Mouse (Mus musculus) ovary, postnatal 10 days (tissue): ENCODE measurements around the gene Dusp1.

Experiments
- DNase-seq: peaks from one replicate; pipeline ENCODE4 v3.0.0; 2022; ENCODE audit warnings: low spot score

The Dusp1 gene

GRCm38 (mm10) chr17:26584063-26584462 lies 22.1 kb upstream of the Dusp1 start:
- no peak for DNase-seq

GRCm38 (mm10) chr17:26583606-26584005 lies 21.7 kb upstream of the Dusp1 start:
- no peak for DNase-seq

DNA sequence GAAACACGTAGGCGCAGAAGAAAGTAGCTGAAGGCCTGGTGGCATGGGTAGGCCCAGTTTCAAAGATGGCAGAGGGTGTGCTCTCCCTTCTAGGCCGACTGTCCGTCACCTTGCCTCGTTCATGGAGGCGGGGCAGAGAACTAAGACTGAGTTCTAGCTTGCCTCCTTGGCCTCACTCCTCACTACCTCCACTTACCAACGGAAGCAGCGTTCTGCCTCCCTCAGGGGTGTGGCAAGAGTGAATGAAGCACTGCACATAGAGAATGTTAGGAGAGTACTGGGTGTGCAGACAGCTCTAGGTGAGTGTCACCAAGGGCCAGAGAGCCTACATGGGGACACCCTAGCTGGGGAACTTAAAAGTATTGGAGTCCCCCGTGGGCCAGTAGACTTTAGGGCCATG lies 21.1 kb upstream of the Dusp1 start:
- DNase-seq, result no peak

- DNase-seq, result no peak
These were observed 20.4 kb upstream of the Dusp1 start for GRCm38 (mm10) chr17:26582297-26582696.

DNA sequence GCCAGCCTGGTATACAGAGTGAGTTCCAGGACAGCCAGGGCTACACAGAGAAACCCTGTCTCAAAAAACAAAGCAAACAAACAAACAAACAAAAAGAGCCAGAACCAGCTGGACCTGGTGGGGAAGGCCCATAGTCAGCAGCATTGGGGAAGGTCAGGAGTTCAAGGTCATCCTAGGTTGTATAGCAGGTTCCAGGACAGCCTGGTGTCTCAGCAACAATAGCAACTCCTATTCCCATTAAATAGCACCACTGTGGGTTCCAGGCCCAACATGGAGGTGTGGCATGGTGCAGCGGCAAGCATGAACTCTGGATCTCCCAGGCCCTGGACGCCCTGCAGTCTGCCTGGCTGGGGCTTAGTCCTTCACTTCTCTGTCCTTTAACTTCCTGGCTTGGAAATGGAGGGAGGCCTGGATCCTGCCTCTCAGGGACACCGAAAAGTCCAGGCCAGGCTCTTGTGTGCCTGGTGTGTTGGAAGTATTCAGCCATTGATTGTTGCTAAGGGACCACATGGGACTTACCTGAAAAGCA lies 19.0 kb upstream of the Dusp1 start:
- DNase-seq, result no peak

DNA sequence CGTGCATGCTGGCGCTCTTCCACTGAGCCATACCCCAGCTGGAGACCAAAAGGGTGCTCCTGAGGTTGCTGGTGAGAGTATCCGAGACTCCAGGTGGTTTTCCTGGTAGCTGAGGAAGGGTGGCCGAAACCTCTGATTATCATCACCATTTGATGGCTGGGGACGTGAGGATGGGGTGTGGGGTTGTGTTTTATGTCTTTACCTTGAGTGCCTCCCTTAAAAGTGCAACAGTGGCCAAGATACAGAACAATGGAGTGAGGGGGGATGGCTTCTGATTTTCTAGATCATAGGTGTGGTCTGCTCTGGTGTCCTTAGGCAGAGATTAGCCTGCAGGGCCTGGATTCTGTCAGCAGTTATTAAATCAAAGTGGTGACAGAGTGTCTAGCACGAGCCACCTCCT lies 17.5 kb upstream of the Dusp1 start:
- DNase-seq, result no peak

DNA sequence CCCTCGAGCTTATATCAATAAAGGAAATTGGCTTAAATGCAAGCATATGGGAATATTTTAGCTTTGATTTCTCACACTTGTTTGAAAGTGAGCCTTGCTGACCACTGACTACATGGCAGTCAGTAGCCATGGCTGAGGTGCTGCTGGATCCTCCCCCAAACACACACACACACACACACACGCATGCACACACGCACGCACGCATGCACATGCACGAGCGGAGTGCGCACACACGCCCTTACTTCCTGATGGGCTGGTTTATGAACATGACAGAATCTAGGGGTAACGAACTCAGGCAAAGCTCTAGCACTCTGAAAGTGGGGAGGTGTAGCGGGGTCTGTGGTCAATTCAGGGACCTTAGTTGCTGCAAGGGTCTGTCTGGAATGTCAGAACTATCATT lies 16.8 kb upstream of the Dusp1 start:
- DNase-seq, result no peak

DNA sequence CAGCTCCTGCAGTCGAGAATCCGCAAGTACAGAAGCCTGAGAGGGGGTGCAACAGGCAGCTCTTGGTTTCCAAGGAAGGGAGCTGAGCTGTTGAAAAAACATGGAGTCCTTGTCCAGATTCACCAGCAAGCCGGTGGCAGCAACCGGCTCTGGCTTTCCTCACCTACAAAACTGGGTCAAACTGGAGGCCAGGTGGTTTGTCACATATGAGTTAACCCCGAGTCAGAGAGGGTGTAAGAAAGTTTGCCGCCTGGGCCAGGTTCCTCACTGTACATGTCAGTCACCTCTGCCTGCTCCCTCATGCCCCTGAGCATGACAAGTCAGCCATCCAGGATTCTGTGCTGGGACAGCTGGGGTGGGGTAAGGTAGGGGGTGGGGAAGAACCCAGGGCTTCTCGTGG lies 16.2 kb upstream of the Dusp1 start:
- no peak for DNase-seq

DNA sequence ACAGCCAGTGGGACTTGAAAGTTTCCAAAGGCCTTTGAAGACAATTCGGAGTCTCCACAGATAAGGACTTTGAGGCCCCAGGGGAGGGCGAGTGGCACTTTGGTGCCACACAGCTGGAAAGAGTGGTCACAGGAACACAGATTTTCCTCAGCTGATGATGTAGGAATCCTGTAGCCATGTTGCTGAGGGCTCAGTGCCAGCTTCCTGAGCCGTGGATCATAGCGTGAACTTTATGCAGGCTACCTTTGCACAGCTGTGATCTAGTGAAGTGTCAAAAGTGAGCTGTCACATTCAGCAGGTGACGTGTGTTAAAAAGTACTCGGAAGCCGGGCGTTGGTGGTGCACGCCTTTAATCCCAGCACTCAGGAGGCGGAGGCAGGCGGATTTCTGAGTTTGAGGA lies 15.4 kb upstream of the Dusp1 start:
- DNase-seq, result no peak

GRCm38 (mm10) chr17:26576833-26577232 lies 14.9 kb upstream of the Dusp1 start:
- DNase-seq, result no peak

GRCm38 (mm10) chr17:26575786-26576690 lies 14.1 kb upstream of the Dusp1 start:
- DNase-seq, result no peak

DNA sequence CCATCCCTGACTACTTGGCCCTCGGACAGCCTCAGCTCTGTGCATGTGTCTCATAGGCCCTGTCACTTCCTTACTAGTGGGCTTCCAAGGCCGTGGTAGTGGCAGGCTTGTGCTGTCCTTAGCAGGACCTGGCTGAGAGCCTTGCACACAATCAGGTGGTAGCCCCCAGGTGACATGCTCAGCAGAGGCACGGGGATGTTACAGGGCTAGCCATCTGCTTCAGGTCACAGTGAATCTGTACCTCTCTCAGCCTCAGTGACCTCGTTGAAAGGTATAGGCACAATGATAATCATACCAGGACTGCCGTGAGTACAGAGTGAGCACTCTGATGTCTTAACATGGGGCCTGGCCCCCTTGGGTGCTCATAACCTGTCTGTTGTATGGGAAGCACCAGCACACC lies 12.8 kb upstream of the Dusp1 start:
- DNase-seq, result no peak

DNA sequence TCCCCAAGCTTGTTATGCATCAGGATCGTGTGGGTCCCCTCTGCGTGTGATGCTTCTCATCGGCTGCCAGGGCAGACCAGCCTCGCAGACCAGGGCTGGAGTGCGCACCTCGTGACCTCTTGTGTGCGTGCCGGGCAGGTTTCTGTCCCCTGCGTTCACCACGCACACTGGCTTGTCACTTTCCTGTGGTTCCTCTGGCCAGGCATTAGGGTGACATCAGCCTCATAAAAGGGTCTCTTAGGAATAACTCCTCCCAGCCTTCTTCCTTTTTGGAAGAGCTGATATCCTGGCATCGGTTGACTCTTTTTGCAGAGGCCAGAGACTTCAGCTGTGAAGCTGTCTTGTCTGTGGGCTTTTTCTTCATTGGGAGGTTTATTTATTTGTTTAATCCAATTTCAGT lies 12.2 kb upstream of the Dusp1 start:
- no peak for DNase-seq

- no peak for DNase-seq
These were observed 10.3 kb upstream of the Dusp1 start for GRCm38 (mm10) chr17:26572265-26572664.

GRCm38 (mm10) chr17:26571377-26571776 lies 9.4 kb upstream of the Dusp1 start:
- no peak for DNase-seq

DNA sequence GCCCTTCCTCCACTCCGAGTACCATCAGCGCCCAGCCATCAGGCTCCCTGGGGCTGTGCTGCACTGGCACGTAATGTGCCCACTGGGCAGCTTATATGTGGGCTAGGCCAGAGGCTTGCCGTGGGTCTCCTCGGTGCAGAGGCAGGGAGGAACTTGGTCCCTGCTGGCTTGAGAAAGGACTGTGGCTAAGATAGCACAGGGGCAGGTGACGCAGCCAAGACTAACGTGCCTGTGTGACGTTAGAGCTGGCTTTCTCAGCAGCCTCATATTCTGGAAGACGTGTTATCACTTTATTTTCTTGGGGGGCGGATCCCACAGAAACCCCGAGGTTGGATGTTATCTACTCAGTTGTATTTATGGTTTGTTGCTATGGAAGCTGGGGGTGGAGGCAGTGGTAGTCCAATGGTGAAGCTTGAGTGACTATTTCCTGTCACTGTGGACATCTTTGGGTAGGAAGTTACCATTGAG lies 8.8 kb upstream of the Dusp1 start:
- DNase-seq, result no peak

DNA sequence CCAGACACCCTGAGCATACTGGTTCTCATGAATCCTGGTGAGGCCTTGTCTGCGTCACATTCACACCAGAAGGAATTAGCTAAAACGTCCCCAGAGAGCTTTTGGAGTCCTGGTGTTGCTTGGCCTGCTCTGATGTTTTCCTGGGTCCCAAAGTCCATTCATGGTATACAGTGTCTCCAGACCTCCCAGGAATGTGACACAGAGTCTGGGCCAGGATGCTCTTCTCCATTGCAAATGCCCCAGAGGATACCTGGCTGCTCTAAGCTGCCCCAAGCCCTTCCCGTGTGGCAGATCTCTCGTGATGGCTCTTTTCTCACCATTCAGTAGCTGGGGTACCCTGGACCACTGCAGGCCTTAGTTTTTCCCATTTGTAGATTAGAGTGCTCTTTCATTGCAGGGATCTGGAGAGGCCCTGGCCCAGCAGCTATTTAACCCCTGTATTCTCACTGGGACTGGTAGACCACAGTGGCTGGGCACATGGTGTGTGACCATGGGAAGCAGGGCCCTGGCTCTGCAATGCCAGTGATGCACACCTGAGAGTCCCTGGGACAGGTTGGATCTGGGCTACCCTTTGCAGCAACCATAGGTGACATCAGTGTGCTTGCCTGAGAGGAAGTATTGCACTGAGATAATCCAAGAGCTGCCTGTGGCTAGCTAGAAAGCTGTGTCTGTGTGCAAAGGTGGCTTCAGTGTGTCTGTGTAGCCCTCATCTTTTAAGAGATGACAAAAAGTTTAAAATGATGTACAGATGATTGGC lies 7.8 kb upstream of the Dusp1 start:
- DNase-seq, result no peak

- DNase-seq, result no peak
These were observed 5.9 kb upstream of the Dusp1 start for GRCm38 (mm10) chr17:26567818-26568173.

- DNase-seq, result no peak
These were observed 5.4 kb upstream of the Dusp1 start for GRCm38 (mm10) chr17:26567142-26567817.

DNA sequence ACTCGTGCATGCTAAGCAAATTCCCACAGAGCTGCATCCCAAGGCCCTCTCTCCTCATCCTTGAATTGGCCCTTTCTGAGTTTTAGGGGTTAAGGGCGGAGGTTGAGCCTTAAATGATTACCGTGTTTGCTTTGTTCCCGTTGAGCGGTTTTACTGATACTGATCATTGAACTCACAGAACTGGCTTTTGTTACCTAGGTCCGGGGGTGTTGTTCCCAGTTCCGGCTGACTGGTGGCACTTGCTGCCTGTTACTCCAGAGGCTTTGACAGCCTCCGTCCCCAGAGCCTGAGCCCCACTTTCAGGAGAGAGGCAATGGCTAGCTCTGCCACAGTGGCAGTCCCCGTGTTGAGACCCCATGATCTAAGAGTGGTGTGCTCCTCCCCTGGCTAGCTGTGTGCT lies 2.5 kb upstream of the Dusp1 start:
- DNase-seq, result no peak

DNA sequence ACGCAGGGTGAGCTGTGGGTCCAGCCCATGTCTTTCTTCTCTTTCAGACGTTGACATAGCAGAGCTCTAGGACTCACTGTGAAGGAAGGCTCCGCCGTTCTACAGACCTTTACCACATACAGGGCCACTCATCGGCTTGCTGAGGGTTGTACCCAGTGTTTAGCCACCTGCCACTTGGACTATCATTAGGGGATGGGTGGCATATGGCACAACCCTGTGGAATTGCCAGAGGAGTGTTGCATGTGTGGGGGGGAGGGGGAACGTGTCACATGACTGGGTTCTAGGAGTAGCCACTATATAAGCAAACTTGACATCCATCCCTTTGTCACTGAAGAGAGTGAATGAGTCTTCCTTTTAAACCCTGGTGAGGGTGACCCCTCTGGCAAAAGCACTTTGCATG lies 1.5 kb upstream of the Dusp1 start:
- no peak for DNase-seq

DNA sequence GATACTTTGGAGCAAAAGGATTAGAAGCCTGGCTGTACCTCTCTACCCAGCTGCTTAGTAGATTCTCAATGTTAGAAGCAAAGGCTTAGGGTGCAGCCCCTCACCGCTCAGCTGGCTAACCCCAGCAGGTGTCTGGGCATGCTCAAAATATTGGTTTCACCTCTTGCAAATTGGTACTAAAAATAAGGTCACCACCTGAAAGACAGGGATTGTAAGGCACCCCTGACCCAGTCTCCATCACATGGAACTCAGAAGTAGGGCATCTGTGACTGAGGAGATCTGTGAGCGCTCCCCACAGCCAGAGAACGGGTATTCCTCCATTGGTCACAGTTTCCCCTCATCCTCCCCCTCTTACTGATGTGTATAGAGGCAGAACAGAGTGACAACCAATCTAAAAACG lies 364 bp upstream of the Dusp1 start:
- DNase-seq, result no peak

GRCm38 (mm10) chr17:26561290-26561640 lies 663 bp downstream of the Dusp1 start, which contains the start of gene Ergic1:
Ergic1 (plus strand) TSS chr17:26561489.
- peak; percentile 77 for DNase-seq
